Mouse (Mus musculus) thymus, adult 2 months (tissue): ENCODE results near the gene Mtss1l.

Source experiments
- CTCF ChIP-seq: fragments of 200-500 bp; IDR thresholded peaks from 2 replicates; pipeline ENCODE4 v1.5.1; 2012; ENCODE audit warnings: mild to moderate bottlenecking, control low read depth, low read length, moderate library complexity, borderline replicate concordance; ENCODE audit not compliant: control insufficient read depth, poor library complexity, insufficient read depth; ENCODE audit errors: extremely low read depth
- POLR2A ChIP-seq: fragments of 200-500 bp; IDR thresholded peaks from 2 replicates; pipeline ENCODE4 v1.6.1; 2012; ENCODE audit warnings: mild to moderate bottlenecking, low read length, control low read depth, moderate library complexity; ENCODE audit not compliant: control insufficient read depth, poor library complexity, insufficient read depth; ENCODE audit errors: extremely low read depth

GRCm38 (mm10) chr8:110787411-110787954 is 66.2 kb downstream of the Mtss1l start:
- TF ChIP-seq POLR2A (no peak), CTCF (no peak)
